Mouse (Mus musculus): Measurements from ENCODE around the gene Trove2.

Gene Trove2

GRCm38 (mm10) chr1:143776446-143777411 is at the start of gene Trove2, which contains the start of gene Uchl5:
Gene Trove2, minus strand, starts transcription at chr1:143777068.
Gene Uchl5, plus strand, starts transcription at chr1:143777272.
- peak; percentile 99 for DNase-seq

- DNase-seq, result no peak
Measured at GRCm38 (mm10) chr1:143822677-143823076, 45.8 kb upstream of the Trove2 start.

GRCm38 (mm10) chr1:143820096-143820877 is 43.4 kb upstream of the Trove2 start:
- no peak for DNase-seq

- peak; percentile 95 for DNase-seq
Measured at GRCm38 (mm10) chr1:143813676-143814360, 37.0 kb upstream of the Trove2 start.

- no peak for DNase-seq
Measured at GRCm38 (mm10) chr1:143809062-143809461, 32.2 kb upstream of the Trove2 start.

GRCm38 (mm10) chr1:143803537-143803936 is 26.7 kb upstream of the Trove2 start:
- no peak for DNase-seq

GRCm38 (mm10) chr1:143788584-143789227 is 11.8 kb upstream of the Trove2 start:
- peak; percentile 82 for DNase-seq

GRCm38 (mm10) chr1:143777558-143778218 is 820 bp upstream of the Trove2 start:
- DNase-seq, result no peak

GRCm38 (mm10) chr1:143773909-143774308 is 3.0 kb downstream of the Trove2 start:
- no peak for DNase-seq

GRCm38 (mm10) chr1:143773082-143773481 is 3.8 kb downstream of the Trove2 start:
- no peak for DNase-seq

GRCm38 (mm10) chr1:143770444-143771109 is 6.3 kb downstream of the Trove2 start:
- DNase-seq, result no peak

GRCm38 (mm10) chr1:143766238-143766637 is 10.6 kb downstream of the Trove2 start:
- DNase-seq, result no peak

- DNase-seq, result no peak
Measured at GRCm38 (mm10) chr1:143765801-143766200, 11.1 kb downstream of the Trove2 start.

GRCm38 (mm10) chr1:143764443-143764842 is 12.4 kb downstream of the Trove2 start:
- DNase-seq, result no peak

GRCm38 (mm10) chr1:143762159-143762558 is 14.7 kb downstream of the Trove2 start:
- DNase-seq, result no peak

GRCm38 (mm10) chr1:143745871-143746270 is 31.0 kb downstream of the Trove2 start:
- DNase-seq, result no peak

- no peak for DNase-seq
Measured at GRCm38 (mm10) chr1:143742186-143742585, 34.7 kb downstream of the Trove2 start.

GRCm38 (mm10) chr1:143741331-143741730 is 35.5 kb downstream of the Trove2 start:
- DNase-seq, result no peak

- no peak for DNase-seq
Measured at GRCm38 (mm10) chr1:143740581-143740980, 36.3 kb downstream of the Trove2 start.

- peak; percentile 97 for DNase-seq
Measured at GRCm38 (mm10) chr1:143739361-143740350, 37.2 kb downstream of the Trove2 start.
